Mouse (Mus musculus) hindlimb bud, embryonic 11.5 days (tissue): ENCODE data around the gene Fancd2os.
A peak's percentile ranks its signal among the peaks of the same experiment; 100 is the strongest.

Experiments
- DNase-seq: peaks from one replicate; pipeline ENCODE4 v3.0.0-alpha.2; 2012; ENCODE audit warnings: low read depth, low spot score; ENCODE audit errors: extremely low spot score

Gene Fancd2os

DNA sequence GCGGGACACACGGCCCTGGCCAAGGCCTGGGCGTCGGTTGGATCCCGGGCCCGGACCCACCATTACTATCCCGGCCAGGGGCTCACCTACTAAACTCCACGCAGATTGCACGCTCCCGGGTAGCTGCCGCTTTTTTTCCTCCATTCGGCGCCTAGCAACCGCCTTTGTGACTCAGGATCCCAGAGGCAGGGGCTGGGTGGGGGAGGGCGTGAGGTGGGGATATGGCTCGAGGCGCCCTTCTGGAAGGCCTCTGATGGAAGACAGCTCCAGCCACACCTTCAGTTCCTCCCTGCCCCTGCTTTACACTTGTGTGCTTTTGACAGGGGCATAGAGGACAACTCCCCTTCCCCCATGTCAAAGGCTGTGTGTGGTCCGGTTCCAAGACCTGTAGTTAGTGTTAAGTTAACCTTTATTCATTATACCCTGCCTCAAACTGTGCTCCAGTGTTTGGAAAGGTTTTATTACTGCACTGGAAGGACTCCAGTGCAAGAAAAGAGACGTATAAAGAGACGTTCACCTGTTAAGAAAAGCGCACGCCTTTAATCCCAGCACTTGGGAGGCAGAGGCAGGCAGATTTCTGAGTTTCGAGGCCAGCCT lies at the start of gene Fancd2os:
Gene Fancd2os, minus strand, starts transcription at position 173 of the 597 bp plus-strand sequence.
- DNase-seq: no peak

GRCm38 (mm10) chr6:113650197-113650640 lies 49.7 kb upstream of the Fancd2os start:
- no peak for DNase-seq

GRCm38 (mm10) chr6:113649346-113650196 lies 49.1 kb upstream of the Fancd2os start:
- DNase-seq: no peak

GRCm38 (mm10) chr6:113644808-113645207 lies 44.3 kb upstream of the Fancd2os start:
- no peak for DNase-seq

DNA sequence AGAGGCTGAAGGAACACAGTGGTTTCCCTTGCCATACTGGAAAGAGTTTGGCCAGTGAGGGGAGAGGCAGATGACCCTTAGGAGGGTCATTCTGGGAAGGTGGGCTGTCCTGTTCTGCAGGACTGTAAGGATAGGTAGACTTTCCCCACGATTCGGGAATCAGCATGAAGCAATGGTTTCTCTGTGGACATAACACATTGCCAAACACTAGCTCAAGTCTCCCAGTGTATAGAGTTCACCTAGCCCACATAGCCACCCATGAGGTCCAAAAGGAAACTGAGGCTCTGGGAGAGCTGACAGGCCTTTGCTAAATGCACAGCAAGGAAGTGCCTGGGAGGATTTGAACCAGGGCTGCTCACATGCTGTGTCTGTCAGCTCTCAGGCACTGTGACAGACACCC lies 43.5 kb upstream of the Fancd2os start:
- DNase-seq: no peak

DNA sequence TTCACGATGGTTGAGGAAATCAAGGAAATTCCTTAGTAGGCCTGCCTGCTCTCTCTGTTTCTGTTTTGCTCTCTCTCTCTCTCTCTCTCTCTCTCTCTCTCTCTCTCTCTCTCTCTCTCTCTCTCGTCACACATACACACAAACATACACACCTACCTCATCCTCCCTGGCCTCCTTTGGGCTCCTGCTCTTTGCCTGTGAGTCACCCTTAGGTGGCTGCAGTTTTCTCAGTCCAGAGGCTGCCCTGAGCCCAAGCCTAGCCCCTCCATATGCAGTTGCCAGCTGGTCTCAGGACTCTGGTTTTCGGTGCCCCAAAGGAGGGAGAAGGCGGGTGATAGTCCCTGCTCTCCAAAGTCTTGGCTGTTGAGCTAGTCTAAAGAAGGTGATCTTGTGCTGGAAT lies 42.5 kb upstream of the Fancd2os start:
- DNase-seq: no peak

DNA sequence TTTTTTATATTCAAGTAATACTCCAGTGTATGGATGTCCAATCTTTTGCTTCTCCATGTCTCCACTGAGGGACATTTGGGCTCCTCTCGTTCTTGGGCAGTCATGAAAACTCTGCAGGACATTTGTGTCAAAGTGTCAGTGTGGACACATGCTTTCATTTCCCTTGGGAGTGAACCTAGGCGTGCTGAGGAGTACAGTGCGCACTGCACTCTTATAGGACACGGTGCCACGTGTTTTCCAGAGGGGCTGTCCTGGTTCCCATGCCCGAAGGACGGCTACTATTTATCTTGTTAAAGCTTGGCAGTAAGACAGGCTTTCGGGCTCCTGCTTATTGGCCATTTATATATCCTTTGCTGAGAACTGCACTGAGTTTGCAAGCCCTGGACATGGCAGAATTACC lies 42.1 kb upstream of the Fancd2os start:
- DNase-seq: no peak

DNA sequence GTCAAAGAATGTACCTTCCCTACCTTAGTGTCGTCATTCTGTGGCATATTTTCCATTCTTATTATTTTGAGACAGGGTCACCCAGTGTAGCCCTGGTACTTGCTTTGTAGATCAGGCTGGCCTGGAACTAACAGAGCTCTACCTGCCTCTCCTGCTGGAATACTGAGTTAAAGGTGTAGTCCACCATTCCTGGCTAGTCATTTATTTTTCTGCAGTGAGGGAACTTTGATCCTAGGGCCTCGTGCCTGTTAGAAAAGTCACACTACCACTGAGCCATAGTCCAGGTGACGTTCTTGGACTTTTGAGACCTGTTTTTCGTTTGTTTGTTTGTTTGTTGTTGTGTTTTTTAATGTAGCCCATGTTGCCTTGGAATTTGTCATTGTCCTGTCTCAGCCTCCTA lies 38.7 kb upstream of the Fancd2os start:
- no peak for DNase-seq

DNA sequence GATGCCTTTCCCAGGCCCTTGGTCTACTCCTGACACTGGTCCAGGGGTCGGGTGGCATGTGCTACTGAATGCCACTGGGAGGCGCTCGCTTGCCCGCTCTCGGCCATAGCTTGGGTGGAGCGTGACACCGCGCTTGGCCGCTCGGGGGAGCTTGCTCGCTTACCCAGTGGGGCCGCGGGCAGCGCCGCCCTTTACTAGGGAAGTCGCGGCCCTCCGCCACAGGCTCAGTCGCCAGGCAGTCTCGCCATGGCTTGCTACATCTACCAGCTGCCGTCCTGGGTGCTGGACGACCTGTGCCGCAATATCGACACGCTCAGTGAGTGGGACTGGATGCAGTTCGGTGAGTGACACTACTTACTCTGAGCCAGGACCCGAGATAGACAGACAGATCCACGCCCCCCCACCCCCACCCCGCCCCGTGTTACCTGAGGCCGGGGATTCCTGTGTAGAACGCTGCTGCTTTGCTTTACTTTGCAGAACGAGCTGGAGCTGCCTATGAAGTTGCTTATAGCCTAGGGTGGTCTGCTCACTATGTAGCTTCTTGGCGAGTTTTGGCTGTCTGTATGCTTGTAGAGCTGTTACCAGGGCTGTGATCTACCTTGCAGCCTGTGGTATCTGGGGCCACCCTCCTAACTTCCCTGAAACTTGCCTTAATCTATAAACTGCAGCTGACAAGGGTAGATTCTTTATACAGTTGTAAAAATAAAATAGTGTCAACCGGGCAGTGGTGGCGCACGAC lies 38.0 kb upstream of the Fancd2os start, which contains the start of gene Irak2:
Gene Irak2, plus strand, starts transcription at position 166 of the 739 bp plus-strand sequence.
- peak; percentile 66 for DNase-seq

GRCm38 (mm10) chr6:113632863-113633262 lies 32.3 kb upstream of the Fancd2os start:
- no peak for DNase-seq

DNA sequence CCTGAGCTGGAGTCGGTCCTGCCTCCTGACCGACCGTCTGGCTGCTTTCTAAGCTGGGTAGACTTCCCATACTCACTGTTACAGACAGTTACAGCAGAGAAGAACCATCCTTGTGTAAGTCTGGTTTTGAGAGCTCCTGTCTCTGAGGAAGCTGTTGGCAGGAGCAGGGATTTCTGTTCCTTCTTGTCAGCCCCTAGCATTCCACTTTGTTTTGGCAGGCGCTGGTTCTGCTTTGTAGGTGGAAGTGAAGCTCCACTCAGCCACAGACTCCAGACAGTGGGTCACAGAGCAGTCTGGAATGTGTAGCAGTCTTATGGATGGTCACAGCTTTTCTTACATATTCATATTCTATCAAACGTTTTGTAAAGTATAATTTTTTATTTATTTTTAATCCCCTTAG lies 29.8 kb upstream of the Fancd2os start:
- no peak for DNase-seq

DNA sequence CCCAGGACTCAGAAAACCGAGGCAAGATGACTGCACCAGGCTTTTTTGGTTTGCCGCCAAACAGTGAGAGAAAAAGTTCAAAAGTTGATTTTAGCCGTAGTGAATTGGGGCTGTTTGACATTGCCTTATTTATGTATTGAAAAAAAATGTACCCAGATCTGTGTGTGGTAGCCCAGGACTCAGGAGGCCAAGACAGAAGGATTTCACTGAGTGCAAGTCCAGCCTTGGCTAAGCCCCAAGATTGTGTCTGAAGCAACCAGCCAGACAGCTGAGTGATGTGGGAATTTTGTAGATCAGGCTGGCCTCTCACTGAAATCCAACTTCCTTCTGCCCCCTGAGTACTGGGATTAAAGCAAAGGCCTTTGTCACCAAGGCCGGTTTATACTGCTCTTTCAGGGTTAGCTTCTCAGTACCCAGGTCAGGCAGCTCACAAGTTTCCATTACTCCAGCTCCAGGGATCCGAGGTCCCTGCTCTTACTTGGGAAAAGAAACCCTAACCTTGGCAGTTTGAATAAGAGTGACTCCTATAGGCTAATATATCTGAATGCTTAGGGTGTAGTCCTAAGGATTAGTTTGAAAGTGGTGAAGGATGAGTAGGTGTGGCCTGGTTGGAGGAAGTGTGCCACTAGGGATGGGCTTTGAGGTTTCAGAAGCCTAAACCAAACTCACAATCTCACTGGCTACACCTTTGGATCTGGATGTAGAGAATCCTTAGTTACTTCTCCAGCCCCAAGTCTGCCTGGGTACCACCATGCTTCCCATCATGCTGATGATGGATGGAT lies 24.7 kb upstream of the Fancd2os start:
- no peak for DNase-seq

DNA sequence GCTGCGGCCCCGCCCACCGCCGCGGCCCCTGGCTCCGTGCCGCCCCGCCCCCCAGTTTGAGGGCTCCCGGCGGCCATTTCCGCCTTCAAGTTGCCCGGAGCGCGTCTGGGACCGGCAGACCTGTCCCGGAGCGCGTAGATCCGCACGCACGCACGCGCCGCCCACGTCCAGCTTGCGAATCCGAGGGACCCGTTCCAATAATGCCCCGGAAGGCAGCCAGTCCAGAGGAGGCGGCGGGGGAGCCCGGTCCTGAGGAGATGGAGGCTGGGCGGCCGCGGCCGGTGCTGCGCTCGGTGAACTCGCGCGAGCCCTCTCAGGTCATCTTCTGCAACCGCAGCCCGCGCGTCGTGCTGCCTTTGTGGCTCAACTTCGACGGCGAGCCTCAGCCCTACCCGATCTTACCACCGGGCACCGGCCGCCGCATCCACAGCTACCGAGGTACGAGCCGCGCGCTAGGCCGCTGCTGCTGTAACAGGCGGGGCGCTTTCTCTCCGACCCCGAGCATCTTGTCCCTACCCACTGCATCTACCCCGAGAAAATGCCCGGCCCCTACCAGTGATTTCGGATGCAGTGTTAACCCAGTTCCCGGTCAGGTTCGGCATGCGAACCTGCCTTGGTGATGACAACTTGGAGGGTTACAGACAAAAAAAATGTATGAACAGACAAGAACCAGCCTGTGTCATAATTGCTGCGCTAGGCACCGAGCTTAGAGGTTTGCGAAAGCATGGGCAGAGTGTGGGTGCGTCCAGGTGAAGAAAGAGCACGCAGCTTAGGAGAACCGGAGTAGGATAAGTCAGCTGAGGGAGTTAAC lies 23.6 kb upstream of the Fancd2os start, which contains the start of gene Vhl:
Gene Vhl, plus strand, starts transcription at position 19 of the 811 bp plus-strand sequence.
- no peak for DNase-seq

GRCm38 (mm10) chr6:113623386-113623785 lies 22.9 kb upstream of the Fancd2os start:
- no peak for DNase-seq

GRCm38 (mm10) chr6:113615489-113615888 lies 15.0 kb upstream of the Fancd2os start:
- DNase-seq: no peak

DNA sequence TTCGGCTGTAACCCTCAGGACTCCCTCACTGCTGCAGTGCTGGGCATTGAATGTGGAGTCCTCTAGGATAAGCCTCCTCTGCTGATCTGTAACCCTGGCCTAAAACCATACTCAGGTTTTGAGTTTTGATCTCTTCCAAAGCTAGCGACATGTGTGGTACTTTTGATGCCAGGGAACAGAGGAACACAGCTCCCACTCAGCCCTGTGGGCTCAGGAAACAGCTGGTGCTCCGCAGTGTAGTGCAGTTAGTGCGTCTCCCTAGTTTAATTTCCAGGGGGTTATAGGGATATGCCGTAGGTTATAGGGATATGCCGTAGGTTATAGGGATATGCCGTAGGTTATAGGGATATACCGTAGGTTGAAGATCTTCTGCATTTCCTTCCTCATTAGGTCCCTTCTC lies 14.5 kb upstream of the Fancd2os start:
- no peak for DNase-seq

- no peak for DNase-seq
These were observed 13.6 kb upstream of the Fancd2os start for GRCm38 (mm10) chr6:113614152-113614551.

DNA sequence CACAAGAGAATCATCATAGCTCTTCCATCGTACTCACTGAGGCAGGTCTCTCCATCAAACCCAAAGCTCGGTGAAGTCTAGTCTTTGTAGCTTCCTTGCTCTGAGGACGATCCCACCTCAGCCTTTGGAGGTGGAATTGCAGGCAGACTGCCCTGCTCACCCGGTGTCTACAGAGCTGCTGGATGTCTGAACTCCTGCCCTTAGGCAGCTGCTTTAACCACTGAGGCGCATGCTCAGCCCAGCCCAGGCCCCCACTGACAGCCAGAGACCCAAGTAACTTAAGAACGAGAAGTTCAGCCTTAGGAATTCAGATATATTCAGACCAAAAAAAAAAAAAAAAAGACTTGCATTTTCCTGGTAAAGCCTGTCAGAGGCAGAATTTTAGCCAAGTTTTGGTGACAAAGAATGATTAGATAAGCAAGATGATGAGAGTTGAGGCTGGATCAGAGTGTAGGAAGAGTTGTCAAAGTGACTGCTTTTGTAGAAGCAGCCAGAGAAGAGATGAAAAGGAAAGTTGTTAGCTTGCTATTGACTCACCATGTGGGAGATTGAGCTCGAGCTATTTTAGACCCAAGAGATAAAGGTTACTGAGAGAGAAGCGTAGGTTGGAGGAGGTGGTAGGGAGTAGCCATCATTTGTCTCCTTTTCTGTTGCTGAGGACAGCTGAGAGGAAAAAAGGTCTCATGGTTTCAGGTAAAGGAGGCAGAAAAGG lies 11.9 kb upstream of the Fancd2os start:
- no peak for DNase-seq

DNA sequence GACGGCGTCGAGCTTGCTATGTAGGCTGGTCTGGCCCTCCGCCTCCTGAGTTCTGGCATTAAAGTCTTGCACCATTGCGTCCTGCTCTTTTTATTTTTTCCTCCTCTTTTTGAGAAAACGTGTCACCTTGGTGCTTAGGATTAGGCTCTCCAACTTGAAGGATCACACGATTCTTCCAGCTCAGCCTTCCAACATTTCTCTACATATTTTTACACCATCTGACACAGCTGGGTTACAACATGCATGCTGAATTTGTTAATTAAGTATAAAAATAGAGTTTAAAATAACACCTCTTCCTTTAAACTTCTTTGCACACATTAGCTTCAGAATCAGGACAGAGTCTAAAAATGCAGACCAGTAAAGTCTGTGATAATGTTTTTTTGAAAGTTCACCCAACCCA lies 8.8 kb upstream of the Fancd2os start:
- no peak for DNase-seq
